Mouse (Mus musculus) T-helper 2 cell (primary cell): Measurements from ENCODE around the gene Gm5796.
"Not testable (repeated sequence)": the region's sequence is repeated elsewhere in the genome, so short reads cannot be mapped to it uniquely, and the experiment has no call there.

ENCODE experiments used
- in situ Hi-C: fragments of 300-600 bp; cut with MboI, MseI; formaldehyde crosslinking; loops from one replicate; pipeline ENCODE4 v1.15.1; 2025; ENCODE audit warnings: high pct_unique_total_duplicates

Gm5796 gene

DNA sequence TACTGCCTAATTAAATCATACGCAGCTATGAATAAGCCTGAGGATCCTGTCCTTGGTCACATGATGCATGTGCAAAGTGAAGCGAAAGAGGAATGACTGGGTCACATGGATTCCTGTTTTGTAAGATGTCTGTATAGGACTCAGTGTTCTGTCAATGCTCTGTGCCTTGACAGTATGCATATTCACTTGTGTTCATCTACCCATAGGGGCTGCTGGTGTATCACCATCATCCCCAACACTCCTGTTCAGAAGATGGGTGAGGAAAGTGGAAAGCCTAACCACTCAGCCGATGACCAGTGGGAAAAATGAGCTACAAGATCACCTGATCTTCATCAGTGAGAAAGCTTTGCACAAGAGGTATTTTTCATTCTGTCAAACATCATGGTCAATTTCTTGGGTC lies at the start of gene Gm5796:
Gene Gm5796, plus strand, starts transcription at position 301 of the 400 bp plus-strand sequence.
- in situ Hi-C loops: not testable (repeated sequence)

DNA sequence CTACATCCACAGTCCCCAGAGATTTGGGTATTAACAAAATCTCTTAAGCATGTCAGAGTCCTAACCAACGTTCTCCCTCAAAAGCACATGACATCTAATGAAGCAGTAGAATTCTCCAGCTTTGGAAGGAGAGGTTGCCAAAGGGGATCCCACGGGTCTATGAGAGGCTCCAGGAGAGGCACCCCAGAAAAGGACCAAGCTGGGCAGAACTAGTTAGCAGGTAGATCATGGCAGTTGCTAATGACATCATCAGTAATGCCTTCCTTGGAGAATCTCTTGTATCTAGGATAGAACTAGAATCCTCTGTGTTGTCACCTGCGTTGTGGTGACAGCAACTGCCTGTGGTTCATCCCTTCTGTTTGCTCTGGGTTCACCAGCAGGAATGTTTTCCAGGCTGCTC lies 25.6 kb upstream of the Gm5796 start, which contains the start of gene Gm3099:
Gene Gm3099, plus strand, starts transcription at position 301 of the 400 bp plus-strand sequence.
- in situ Hi-C loops: loop anchor here (25.0 kb wide), 1 partner anchor 764 kb away; no protein-coding TSS in a partner anchor

DNA sequence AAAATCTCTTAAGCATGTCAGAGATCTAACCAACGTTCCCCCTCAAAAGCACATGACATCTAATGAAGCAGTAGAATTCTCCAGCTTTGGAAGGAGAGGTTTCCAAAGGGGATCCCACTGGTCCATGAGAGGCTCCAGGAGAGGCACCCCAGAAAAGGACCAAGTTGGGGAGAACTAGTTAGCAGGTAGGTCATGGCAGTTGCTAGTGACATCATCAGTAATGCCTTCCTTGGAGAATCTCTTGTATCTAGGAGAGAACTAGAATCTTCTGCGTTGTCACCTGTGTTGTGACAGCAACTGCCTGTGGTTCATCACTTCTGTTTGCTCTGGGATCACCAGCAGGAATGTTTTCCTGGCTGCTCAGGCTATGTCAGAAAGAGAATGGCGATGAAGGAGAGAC lies 60.1 kb downstream of the Gm5796 start, which contains the start of gene Gm3115:
Gene Gm3115, plus strand, starts transcription at position 301 of the 400 bp plus-strand sequence.
- in situ Hi-C loops: not testable (repeated sequence)
